Mouse (Mus musculus) embryonic fibroblast, embryonic 13.5 days (primary cell): ENCODE measurements around the gene Foxd3. TPM values are rescaled to one million over a fixed set of nuclear protein-coding genes. Genes with fewer than 3 reads are reported as not detected.

Experiments
- H3K27ac ChIP-seq: 2 replicates; pipeline ENCODE4 v1.5.1; 2012; ENCODE audit warnings: low read length, control low read depth, inconsistent platforms; ENCODE audit not compliant: insufficient read depth
- H3K4me1 ChIP-seq: 2 replicates; pipeline ENCODE4 v1.6.1; 2011; ENCODE audit warnings: low read length; ENCODE audit not compliant: control insufficient read depth, insufficient read depth
- H3K4me3 ChIP-seq: 2 replicates; pipeline ENCODE4 v1.5.1; 2011; ENCODE audit warnings: mild to moderate bottlenecking, control low read depth, low read length; ENCODE audit not compliant: insufficient read depth
- CTCF ChIP-seq: IDR thresholded peaks from 2 replicates; pipeline ENCODE4 v1.5.1; 2011; ENCODE audit warnings: mild to moderate bottlenecking, control low read depth, low read length, moderate library complexity, borderline replicate concordance; ENCODE audit not compliant: insufficient read depth
- POLR2A ChIP-seq: IDR thresholded peaks from 2 replicates; pipeline ENCODE4 v1.6.1; 2011; ENCODE audit warnings: low read depth, mild to moderate bottlenecking, control low read depth, low read length, moderate library complexity
- polyA plus RNA-seq: library from polyadenylated mRNA; stranded (reverse); fragments of >200 nt; gene quantifications from 2 replicates; pipeline ENCODE4 v1.2.4, GENCODE M21; 2011; ENCODE audit warnings: low read depth; ENCODE audit not compliant: missing spikeins, insufficient read length

The Foxd3 gene
- polyA plus RNA-seq, 1 experiment: not detected

DNA sequence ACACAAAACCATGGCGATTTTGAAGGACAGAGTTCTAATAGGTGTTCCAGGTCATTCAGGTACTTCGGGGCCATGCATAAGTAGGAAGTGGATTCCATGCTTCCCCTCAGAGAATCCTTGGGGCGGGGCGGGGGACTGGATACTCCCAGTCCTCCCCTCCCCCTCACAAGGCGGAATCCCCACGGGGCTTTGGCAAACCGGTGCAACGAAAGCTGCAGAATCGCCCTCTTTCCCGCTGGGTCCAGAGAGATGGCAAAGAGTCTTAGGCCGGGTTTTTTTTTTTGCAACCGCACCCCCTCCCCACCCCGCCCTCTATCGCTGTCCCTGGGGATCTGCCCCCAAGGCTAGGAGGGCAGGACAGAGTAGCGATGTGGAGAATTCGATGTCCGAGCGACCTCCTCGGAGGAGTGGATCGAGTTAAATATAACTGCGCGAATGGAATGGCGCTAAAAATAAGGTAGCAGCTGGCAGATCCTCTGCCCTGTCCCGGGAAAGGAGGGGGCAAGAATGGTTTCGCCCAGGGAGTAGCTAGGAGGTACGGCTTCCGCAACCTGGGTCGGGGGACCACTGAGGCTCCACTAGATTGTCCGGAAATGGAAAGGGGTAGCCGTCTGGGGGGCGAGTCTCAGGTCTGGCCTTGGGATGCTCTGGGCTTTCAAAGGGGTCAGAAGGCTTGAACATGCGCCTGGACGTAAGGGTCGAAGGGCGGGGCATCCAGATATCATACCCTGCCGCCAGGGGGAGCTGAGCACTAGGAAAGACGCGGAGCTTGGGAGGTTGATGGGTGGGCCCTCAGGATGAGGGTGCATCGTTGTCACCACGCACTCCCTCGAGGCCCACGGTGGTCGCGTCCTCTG lies 5.8 kb upstream of the Foxd3 start:
- Histone ChIP-seq H3K27ac (no peak overlapping the region), H3K4me3 (no peak overlapping the region), H3K4me1 (no peaks in the 10 kb centered on the region)
- TF ChIP-seq POLR2A: no peak
- TF ChIP-seq CTCF: no peak; the same call in 1 of the 2 replicates

DNA sequence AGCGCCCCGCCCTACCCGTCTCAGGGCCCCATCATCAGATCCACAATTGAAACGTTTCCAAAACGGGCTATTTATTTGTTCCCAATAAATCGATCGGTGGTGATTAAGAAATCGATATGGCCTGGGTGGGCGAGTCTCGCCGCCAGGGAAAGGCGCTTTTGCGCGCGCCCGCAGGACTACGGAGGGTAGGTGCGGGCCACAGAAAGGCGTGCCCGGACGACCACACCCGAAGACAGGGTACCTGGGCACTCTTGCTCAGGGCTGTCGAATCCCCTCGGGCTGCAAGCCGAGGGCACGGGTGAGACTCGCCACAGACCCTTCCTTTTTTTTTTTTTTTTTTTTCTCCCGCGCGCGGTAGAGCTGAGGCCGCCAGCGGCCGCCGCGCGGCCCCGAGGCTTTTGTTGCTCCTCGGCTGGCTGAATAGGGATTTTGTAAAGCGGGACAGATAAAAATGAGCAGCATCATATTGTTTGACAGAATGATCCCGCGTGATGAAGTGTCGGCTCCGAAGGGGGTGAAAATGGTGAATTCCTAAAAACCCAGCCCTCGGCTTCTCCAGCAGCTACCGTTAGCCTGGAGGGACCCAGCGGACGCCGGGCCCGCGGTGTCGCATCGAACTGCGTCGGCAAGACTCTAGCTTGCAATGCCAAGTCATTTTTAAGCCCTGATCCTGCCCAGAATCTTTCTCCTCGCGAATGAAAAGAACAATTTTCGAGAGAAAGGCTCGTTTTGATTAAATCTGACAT lies 5.0 kb upstream of the Foxd3 start:
- TF ChIP-seq POLR2A: no peak
- TF ChIP-seq CTCF: no peak
- no peaks in the 10 kb centered on the region for H3K4me1 ChIP-seq
- no peak overlapping the region for H3K4me3 ChIP-seq
- H3K27ac ChIP-seq: no peak overlapping the region

DNA sequence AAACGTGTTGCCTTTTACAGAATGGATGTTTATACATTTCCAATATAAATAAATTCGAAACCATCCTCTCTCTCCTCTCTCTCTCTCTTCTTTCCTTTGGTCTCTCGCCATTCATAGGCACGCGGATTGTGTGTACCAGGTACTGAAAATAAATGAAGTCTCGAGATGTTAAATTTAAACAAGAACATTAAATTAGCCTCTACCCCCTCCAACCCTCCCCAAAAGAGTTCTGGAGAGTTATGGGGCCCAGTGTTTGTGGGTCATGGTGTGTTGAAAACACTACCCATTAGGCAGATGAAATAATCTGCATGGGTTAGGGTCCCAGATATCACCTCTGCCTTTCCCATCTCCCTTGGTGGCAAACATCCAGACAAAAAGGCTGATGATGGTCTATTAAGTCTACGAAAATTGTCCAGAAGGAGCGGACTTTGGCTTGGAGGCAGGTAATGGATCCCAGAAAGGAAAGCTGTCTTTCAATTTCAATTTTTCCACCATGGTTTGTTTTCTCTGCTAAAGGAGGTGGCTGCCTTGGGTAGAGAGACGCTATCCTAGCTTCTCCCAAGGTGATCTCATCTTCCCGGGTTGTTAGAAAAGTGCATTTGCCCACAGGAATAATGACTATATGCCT lies 4.2 kb upstream of the Foxd3 start:
- H3K4me1 ChIP-seq: no peaks in the 10 kb centered on the region
- H3K4me3 ChIP-seq: no peak overlapping the region
- H3K27ac ChIP-seq: no peak overlapping the region
- TF ChIP-seq CTCF (no peak), POLR2A (no peak)

DNA sequence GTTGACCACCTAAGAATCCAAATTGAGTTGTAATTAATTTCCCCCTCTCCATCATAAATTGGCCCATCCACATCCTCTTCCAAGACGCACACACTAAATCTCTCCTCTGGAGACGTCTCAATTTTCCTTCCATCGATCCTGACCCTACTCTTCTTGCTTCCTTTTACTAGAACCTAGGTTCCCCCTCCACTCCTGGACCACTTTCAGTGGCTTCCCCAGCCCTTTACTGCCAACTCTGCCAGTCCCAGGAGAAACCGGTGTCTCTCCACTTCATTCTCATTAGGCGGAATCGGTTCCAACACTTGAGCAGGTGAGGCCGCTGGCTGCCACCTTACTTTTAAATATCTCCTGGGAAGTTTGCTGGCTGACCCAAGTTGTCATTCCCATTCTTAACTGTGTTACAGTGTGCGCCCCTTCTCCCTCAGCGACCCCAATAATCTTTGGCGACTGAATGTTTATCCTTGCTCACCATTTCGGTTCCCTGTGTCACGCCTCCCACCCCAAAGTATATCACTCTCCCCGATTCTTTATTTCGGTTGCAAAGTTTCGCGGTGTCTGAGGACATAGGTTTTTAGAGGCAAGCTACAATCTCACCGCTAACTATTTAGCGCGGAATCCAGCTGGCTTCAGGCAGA lies 3.4 kb upstream of the Foxd3 start:
- H3K4me3 ChIP-seq: no peak overlapping the region
- H3K4me1 ChIP-seq: no peaks in the 10 kb centered on the region
- no peak overlapping the region for H3K27ac ChIP-seq
- TF ChIP-seq CTCF (no peak), POLR2A (no peak)

DNA sequence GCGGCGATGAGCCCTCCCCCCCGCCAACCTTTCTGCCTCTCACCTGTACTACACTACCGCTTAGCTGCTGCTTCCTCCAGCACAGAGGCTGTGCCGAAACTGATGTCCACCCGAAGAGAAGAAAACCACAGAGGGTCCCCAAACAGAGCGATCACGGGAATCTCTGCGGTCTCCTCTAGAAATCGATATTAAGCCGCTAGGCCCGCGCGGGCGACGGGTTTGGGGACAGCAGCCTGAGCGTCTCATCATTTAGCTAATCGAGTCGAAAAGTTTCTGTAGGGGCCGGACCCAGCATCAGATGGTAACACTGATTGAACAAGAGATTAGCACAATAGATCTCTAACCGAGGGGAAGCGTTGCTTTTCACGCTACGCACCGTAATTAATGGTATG lies 2.9 kb upstream of the Foxd3 start:
- Histone ChIP-seq H3K27ac (no peak overlapping the region), H3K4me3 (no peak overlapping the region), H3K4me1 (no peaks in the 10 kb centered on the region)
- TF ChIP-seq CTCF: no peak
- TF ChIP-seq POLR2A: no peak

DNA sequence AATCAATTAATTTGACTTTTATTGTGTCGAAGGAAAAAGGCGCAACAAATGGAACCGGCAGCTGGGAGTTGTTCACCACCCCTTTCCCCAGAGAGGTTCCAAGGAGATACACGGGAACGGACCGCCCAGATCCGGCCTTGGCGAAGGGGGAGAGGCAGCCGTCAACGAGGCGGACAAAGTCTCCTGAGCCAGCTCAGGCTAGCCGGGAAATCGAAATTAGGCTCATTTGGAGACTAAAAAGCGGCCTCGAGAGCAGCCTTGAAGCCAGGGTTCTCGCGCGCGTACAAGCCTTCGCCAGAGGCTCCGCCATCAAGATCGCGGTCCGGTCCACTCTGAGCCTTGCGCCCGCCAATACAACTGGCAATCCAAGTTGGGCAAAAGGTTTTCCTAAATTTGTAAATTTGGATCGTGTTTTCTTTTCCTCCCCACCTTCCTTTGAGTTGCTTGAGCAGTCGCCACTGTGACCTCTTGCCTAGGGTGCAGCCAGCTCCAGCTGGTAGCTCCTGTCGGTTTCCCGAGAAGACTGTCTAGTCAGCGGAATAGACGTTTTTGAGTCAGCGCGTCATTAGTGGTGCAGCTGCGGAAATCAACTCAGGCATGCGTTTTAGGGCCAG lies 2.4 kb upstream of the Foxd3 start:
- Histone ChIP-seq H3K4me1 (no peaks in the 10 kb centered on the region), H3K27ac (no peak overlapping the region), H3K4me3 (no peak overlapping the region)
- TF ChIP-seq CTCF (no peak), POLR2A (no peak)

DNA sequence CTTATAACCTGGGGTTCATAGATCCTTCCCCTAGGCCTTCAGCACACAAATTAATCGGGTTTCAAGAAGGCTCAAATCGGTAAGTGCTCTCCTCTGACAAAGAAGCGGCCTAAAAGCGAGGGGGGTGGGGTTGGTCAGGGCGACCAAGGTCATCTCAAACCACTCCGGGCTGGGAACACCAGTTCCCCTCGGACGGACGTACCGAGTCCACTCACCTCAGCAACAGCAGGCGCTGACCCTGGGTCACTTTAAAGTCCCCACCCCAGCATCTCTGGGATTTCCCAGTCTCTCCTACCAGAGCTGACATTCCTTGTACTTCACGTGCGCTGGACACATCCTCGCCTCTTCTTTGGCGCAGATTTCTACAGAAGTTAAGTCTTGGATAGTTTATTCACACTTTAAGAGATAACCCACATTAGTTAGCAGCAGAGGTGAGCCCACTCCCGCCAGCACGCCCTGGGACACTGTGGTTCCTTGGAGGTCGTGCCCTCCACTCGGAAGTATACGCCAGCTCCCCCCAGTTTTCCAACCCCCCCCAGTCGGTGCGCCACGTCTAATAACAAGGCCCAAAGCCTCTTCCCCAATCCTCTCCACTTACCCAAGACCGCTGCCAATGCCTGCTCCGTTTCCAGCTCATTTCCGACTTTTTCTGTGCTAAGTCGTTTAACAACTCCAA lies 1.3 kb upstream of the Foxd3 start:
- TF ChIP-seq CTCF (no peak), POLR2A (no peak)
- Histone ChIP-seq H3K4me1 (no peaks in the 10 kb centered on the region), H3K27ac (no peak overlapping the region), H3K4me3 (no peak overlapping the region)

DNA sequence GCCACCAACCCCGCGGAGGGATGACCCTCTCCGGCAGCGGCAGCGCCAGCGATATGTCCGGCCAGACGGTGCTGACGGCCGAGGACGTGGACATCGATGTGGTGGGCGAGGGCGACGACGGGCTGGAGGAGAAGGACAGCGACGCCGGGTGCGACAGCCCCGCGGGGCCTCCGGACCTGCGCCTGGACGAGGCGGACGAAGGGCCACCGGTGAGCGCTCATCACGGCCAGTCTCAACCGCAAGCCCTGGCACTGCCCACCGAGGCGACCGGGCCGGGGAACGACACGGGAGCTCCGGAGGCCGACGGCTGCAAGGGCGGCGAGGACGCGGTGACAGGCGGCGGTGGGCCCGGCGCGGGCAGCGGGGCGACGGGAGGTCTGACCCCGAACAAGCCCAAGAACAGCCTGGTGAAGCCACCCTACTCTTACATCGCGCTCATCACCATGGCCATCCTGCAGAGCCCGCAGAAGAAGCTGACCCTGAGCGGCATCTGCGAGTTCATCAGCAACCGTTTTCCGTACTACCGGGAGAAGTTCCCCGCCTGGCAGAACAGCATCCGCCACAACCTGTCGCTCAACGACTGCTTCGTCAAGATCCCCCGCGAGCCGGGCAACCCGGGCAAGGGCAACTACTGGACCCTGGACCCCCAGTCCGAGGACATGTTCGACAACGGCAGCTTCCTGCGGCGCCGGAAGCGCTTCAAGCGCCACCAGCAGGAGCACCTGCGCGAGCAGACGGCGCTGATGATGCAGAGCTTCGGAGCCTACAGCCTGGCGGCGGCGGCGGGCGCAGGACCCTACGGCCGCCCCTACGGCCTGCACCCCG lies 718 bp downstream of the Foxd3 start:
- no peaks in the 10 kb centered on the region for H3K4me1 ChIP-seq
- TF ChIP-seq CTCF (no peak), POLR2A (no peak)
- H3K4me3 ChIP-seq: no peak overlapping the region
- H3K27ac ChIP-seq: no peak overlapping the region
